In the genomic region with DNA sequence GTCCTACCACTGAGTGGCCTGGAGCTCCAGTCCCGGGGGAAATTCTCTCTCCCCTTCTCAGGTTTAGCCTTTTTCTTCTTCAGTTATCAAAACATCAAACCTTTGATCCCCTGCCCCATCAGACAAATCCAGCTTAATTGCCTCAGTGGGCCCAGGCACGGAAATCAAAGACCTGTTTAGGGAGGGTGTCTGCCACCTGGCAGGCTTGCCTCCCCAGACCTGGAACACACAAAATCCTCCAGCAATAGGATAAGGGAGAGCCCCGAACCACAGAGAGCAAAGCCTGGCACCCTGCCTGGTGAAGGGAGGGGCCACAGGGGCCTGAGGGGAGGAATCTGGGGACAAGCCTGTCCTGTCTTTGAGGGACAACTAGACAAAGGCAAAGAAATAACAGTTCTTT, we compare ENCODE assay signal across 24 mouse cellular contexts. TPM values are rescaled to one million over a fixed set of nuclear protein-coding genes. Genes with fewer than 3 reads are reported as not detected.
DNase-seq lines count a peak whose midpoint lies in the region; ATAC-seq and TF ChIP-seq lines count a peak whose summit lies in the region.
"Had no signal": no experiment of that assay in that cellular context is flagged by ENCODE, and none has a peak within 500 bp of the region (broad histone marks: within the 10 kb centered on the region; RNA-seq: fewer than 3 reads in every experiment).

No protein-coding gene starts in this region.

- no peak overlapping the region for H3K4me2 ChIP-seq in forebrain, embryonic 12.5 days
- H3K4me2 ChIP-seq in forebrain, embryonic 13.5 days = no peak overlapping the region
- no peak overlapping the region for H3K4me2 ChIP-seq in midbrain, embryonic 16.5 days (ENCODE audit: low read length)
- H3K4me2 ChIP-seq: embryonic facial prominence, embryonic 13.5 days; forebrain, embryonic 15.5 days had no signal

- no peak overlapping the region for H3K9ac ChIP-seq in forebrain, embryonic 12.5 days
- H3K9ac ChIP-seq in forebrain, embryonic 13.5 days = no peak overlapping the region
- no peak overlapping the region for H3K9ac ChIP-seq in midbrain, embryonic 16.5 days (ENCODE audit: low read depth, low read length)
- H3K9ac ChIP-seq: embryonic facial prominence, embryonic 13.5 days; forebrain, embryonic 15.5 days; forebrain, postnatal 0 days had no signal

- 7% methylated on average over 3 of the region's 3 CpGs for WGBS in forebrain, embryonic 12.5 days
- WGBS in forebrain, embryonic 13.5 days = 7% methylated on average over 3 of the region's 3 CpGs
- 14% methylated on average over 3 of the region's 3 CpGs for WGBS in midbrain, embryonic 10.5 days
- WGBS in midbrain, embryonic 16.5 days = 9% methylated on average over 3 of the region's 3 CpGs
- WGBS in embryonic facial prominence, embryonic 10.5 days = 7% methylated on average over 3 of the region's 3 CpGs

- TF ChIP-seq CTCF in brain, embryonic 14.5 days (IDR thresholded peaks at IDR 0.05; ENCODE audit: borderline replicate concordance, extremely low read depth, insufficient read depth, insufficient read length) = no peak

- no peak for TF ChIP-seq POLR2A in brain, embryonic 14.5 days (IDR thresholded peaks at IDR 0.05; ENCODE audit: borderline replicate concordance, extremely low read depth, insufficient read depth, insufficient read length, poor library complexity, severe bottlenecking)

- H3K4me3 ChIP-seq in forebrain, embryonic 12.5 days (replicated peaks) = no peak overlapping the region
- H3K4me3 ChIP-seq in forebrain, embryonic 13.5 days = no peak overlapping the region
- no peak overlapping the region for H3K4me3 ChIP-seq in midbrain, embryonic 10.5 days
- no peak overlapping the region for H3K4me3 ChIP-seq in midbrain, embryonic 16.5 days (ENCODE audit: low read depth, low read length)
- no peak overlapping the region for H3K4me3 ChIP-seq in embryonic facial prominence, embryonic 10.5 days
- H3K4me3 ChIP-seq: embryonic facial prominence, embryonic 13.5 days; forebrain, embryonic 15.5 days had no signal

- no peak for ATAC-seq in forebrain, embryonic 12.5 days (ENCODE audit: low FRiP score)
- no peak for ATAC-seq in forebrain, embryonic 13.5 days
- ATAC-seq in midbrain, embryonic 16.5 days = no peak
- ATAC-seq: forebrain, embryonic 15.5 days; forebrain, postnatal 0 days had no signal

- H3K27ac ChIP-seq in forebrain, embryonic 12.5 days = 0 out of 2 replicates have a peak overlapping the region, but pooled peaks have one; percentile 13
- H3K27ac ChIP-seq in forebrain, embryonic 13.5 days = no peak overlapping the region
- peak overlapping the region; percentile 42; the same call in 1 of the 2 replicates for H3K27ac ChIP-seq in midbrain, embryonic 10.5 days (replicated peaks)
- H3K27ac ChIP-seq in midbrain, embryonic 16.5 days (ENCODE audit: low read length) = no peak overlapping the region
- peak overlapping the region; percentile 5; the same call in 1 of the 2 replicates for H3K27ac ChIP-seq in embryonic facial prominence, embryonic 10.5 days (replicated peaks)
- H3K27ac ChIP-seq: embryonic facial prominence, embryonic 13.5 days; forebrain, embryonic 15.5 days had no signal

- no peaks in the 10 kb centered on the region for H3K36me3 ChIP-seq in forebrain, embryonic 12.5 days (replicated peaks)
- H3K36me3 ChIP-seq in forebrain, embryonic 13.5 days (ENCODE audit: poor library complexity, severe bottlenecking) = no peaks in the 10 kb centered on the region
- no peaks in the 10 kb centered on the region for H3K36me3 ChIP-seq in midbrain, embryonic 10.5 days
- no peaks in the 10 kb centered on the region for H3K36me3 ChIP-seq in midbrain, embryonic 16.5 days (ENCODE audit: control insufficient read depth, insufficient read depth, low read length)
- H3K36me3 ChIP-seq in embryonic facial prominence, embryonic 10.5 days (replicated peaks) = no peaks in the 10 kb centered on the region
- H3K36me3 ChIP-seq: embryonic facial prominence, embryonic 13.5 days; forebrain, embryonic 15.5 days had no signal

- no peak for DNase-seq in midbrain, embryonic 10.5 days (ENCODE audit: low spot score)
- peak; percentile 59 for DNase-seq in brain, embryonic 14.5 days (ENCODE audit: low read depth)
- DNase-seq in embryonic facial prominence, embryonic 10.5 days (ENCODE audit: low spot score) = no peak
- DNase-seq in right cerebral cortex, postnatal 25 days = no peak
- no peak for DNase-seq in heart, adult 8-10 months (ENCODE audit: low spot score)
- DNase-seq: adrenal gland, adult 2 months; adrenal gland, postnatal 10 days; adrenal gland, postnatal 25 days; cerebellum, adult 11-12 months; cerebellum, adult 2 months; cerebellum, adult 9-10 months; cerebellum, postnatal 25 days; forebrain, postnatal 0 days had no signal

- H3K27me3 ChIP-seq in forebrain, embryonic 12.5 days = 0 out of 2 replicates have a peak, but pooled peaks cover 2% of the 10 kb centered on the region
- H3K27me3 ChIP-seq in forebrain, embryonic 13.5 days = no peaks in the 10 kb centered on the region
- peaks cover 6% of the 10 kb centered on the region; the same call in 1 of the 2 replicates for H3K27me3 ChIP-seq in midbrain, embryonic 10.5 days (ENCODE audit: low read depth, poor library complexity, severe bottlenecking)
- no peaks in the 10 kb centered on the region for H3K27me3 ChIP-seq in midbrain, embryonic 16.5 days (ENCODE audit: control insufficient read depth, insufficient read depth, low read depth, low read length)
- peaks cover 4% of the 10 kb centered on the region; the same call in 1 of the 2 replicates for H3K27me3 ChIP-seq in embryonic facial prominence, embryonic 10.5 days (replicated peaks; ENCODE audit: low read depth, poor library complexity, severe bottlenecking)
- H3K27me3 ChIP-seq: embryonic facial prominence, embryonic 13.5 days; forebrain, embryonic 15.5 days had no signal

- H3K4me1 ChIP-seq in forebrain, embryonic 12.5 days = peaks cover 23% of the 10 kb centered on the region
- peaks cover 29% of the 10 kb centered on the region for H3K4me1 ChIP-seq in forebrain, embryonic 13.5 days
- H3K4me1 ChIP-seq in midbrain, embryonic 10.5 days = peaks cover 24% of the 10 kb centered on the region
- peaks cover 9% of the 10 kb centered on the region; the same call in 1 of the 2 replicates for H3K4me1 ChIP-seq in midbrain, embryonic 16.5 days (ENCODE audit: control insufficient read depth, insufficient read depth, low read length)
- peaks cover 32% of the 10 kb centered on the region for H3K4me1 ChIP-seq in embryonic facial prominence, embryonic 10.5 days

- no peaks in the 10 kb centered on the region for H3K9me3 ChIP-seq in forebrain, embryonic 12.5 days
- H3K9me3 ChIP-seq in forebrain, embryonic 13.5 days (replicated peaks) = no peaks in the 10 kb centered on the region
- no peaks in the 10 kb centered on the region for H3K9me3 ChIP-seq in midbrain, embryonic 10.5 days (replicated peaks)
- no peaks in the 10 kb centered on the region for H3K9me3 ChIP-seq in midbrain, embryonic 16.5 days (replicated peaks; ENCODE audit: control insufficient read depth, low read length, poor library complexity, severe bottlenecking)
- H3K9me3 ChIP-seq in embryonic facial prominence, embryonic 10.5 days = no peaks in the 10 kb centered on the region
- H3K9me3 ChIP-seq: embryonic facial prominence, embryonic 13.5 days; forebrain, embryonic 15.5 days had no signal

RNA-seq across cellular contexts. Expression of a gene that starts 9.1 kb away (rescaled TPM):
- polyA plus RNA-seq in forebrain, embryonic 12.5 days (2016; fragmentation: Nextera tagmentation; extraction: Ambion mirVana) = not detected in 2 replicates
- not detected in 2 replicates for polyA plus RNA-seq in forebrain, embryonic 13.5 days (2015; fragmentation: Nextera tagmentation; extraction: Ambion mirVana)
- polyA plus RNA-seq in midbrain, embryonic 10.5 days (2016; fragmentation: Nextera tagmentation; extraction: Ambion mirVana) = not detected in 2 replicates
- polyA plus RNA-seq in midbrain, embryonic 16.5 days (2015; fragmentation: Nextera tagmentation; extraction: Ambion mirVana) = not detected in 2 replicates
- polyA plus RNA-seq in brain, embryonic 14.5 days (2012; rRNA removed) = not detected in 2 replicates
- not detected in 2 replicates for polyA plus RNA-seq in embryonic facial prominence, embryonic 10.5 days (2016; fragmentation: Nextera tagmentation; extraction: Ambion mirVana)
- total RNA-seq in heart, adult 8-10 months (2022) = not detected
- total RNA-seq: adrenal gland, adult 2 months; adrenal gland, postnatal 10 days; adrenal gland, postnatal 25 days; adrenal gland, postnatal 4 days; ES-E14; forebrain, postnatal 0 days; MEL had no signal
- polyA plus RNA-seq: adrenal gland, adult 2 months; C2C12; cerebellum, adult 2 months; cortical plate, adult 2 months; embryonic facial prominence, embryonic 11.5 days; embryonic facial prominence, embryonic 13.5 days; forebrain, embryonic 15.5 days; forebrain, postnatal 0 days had no signal

Comparison
In these comparisons a context has a peak if more than half of its experiments do, and no peak if none do; other contexts are left out.
1. H3K27ac ChIP-seq: peak in forebrain, embryonic 12.5 days (single experiment), midbrain, embryonic 10.5 days (single experiment) and embryonic facial prominence, embryonic 10.5 days (single experiment); none in forebrain, embryonic 13.5 days (single experiment) and midbrain, embryonic 16.5 days (single experiment).